Mouse (Mus musculus) C2C12 (cell line): ENCODE data around the gene Ripor3. TPM values are rescaled to one million over a fixed set of nuclear protein-coding genes. Genes with fewer than 3 reads are reported as not detected.

Experiments used
- H3K27me3 ChIP-seq: one replicate; pipeline ENCODE4 v1.6.1; 2011; ENCODE audit not compliant: control insufficient read depth, insufficient read depth, insufficient read length
- H3K36me3 ChIP-seq: one replicate; pipeline ENCODE4 v1.6.1; 2011; ENCODE audit not compliant: control insufficient read depth, insufficient read depth
- H3K4me3 ChIP-seq: one replicate; pipeline ENCODE4 v1.5.1; 2011; ENCODE audit warnings: mild to moderate bottlenecking, control low read depth; ENCODE audit not compliant: poor library complexity, insufficient read depth, severe bottlenecking
- H3K79me2 ChIP-seq: one replicate; pipeline ENCODE4 v1.6.1; 2011; ENCODE audit not compliant: control insufficient read depth, insufficient read depth
- H3K79me3 ChIP-seq: one replicate; pipeline ENCODE4 v1.6.1; 2011; ENCODE audit warnings: low read depth, control low read depth
- H3ac ChIP-seq: one replicate; pipeline ENCODE3; 2011; ENCODE audit warnings: low read depth; ENCODE audit not compliant: control insufficient read depth, insufficient read length
- CEBPB ChIP-seq: IDR thresholded peaks from one replicate; pipeline ENCODE4 v1.6.1; 2011; ENCODE audit warnings: low read depth, mild to moderate bottlenecking, control low read depth, moderate library complexity
- CTCF ChIP-seq: IDR thresholded peaks from one replicate; pipeline ENCODE4 v1.5.1; 2011; ENCODE audit not compliant: control insufficient read depth, insufficient read depth, insufficient read length
- FOSL1 ChIP-seq: IDR thresholded peaks from one replicate; pipeline ENCODE4 v1.8.0; 2011; ENCODE audit warnings: mild to moderate bottlenecking, low read length; ENCODE audit not compliant: poor library complexity, insufficient read depth, severe bottlenecking
- MAX ChIP-seq: IDR thresholded peaks from one replicate; pipeline ENCODE4 v1.6.1; 2011; ENCODE audit warnings: mild to moderate bottlenecking, control low read depth
- MYOD1 ChIP-seq: IDR thresholded peaks from one replicate; pipeline ENCODE4 v1.6.1; 2011; ENCODE audit warnings: low read depth; ENCODE audit not compliant: control insufficient read depth, insufficient read length
- MYOG ChIP-seq: IDR thresholded peaks from one replicate; pipeline ENCODE4 v1.6.1; 2011; ENCODE audit not compliant: control insufficient read depth, insufficient read length; ENCODE audit errors: extremely low read depth
- USF1 ChIP-seq: IDR thresholded peaks from one replicate; pipeline ENCODE4 v1.6.1; 2011; ENCODE audit warnings: low read depth, mild to moderate bottlenecking, control low read depth, moderate library complexity
- polyA plus RNA-seq: library from polyadenylated mRNA; unstranded; fragments of >200 nt; fragmentation: generic; extraction: Trizol; gene quantifications from one replicate; pipeline ENCODE4 v1.2.1, GENCODE M21; 2012; ENCODE audit warnings: missing spikeins

Gene Ripor3
- polyA plus RNA-seq, 1 experiment = 0.04 TPM

DNA sequence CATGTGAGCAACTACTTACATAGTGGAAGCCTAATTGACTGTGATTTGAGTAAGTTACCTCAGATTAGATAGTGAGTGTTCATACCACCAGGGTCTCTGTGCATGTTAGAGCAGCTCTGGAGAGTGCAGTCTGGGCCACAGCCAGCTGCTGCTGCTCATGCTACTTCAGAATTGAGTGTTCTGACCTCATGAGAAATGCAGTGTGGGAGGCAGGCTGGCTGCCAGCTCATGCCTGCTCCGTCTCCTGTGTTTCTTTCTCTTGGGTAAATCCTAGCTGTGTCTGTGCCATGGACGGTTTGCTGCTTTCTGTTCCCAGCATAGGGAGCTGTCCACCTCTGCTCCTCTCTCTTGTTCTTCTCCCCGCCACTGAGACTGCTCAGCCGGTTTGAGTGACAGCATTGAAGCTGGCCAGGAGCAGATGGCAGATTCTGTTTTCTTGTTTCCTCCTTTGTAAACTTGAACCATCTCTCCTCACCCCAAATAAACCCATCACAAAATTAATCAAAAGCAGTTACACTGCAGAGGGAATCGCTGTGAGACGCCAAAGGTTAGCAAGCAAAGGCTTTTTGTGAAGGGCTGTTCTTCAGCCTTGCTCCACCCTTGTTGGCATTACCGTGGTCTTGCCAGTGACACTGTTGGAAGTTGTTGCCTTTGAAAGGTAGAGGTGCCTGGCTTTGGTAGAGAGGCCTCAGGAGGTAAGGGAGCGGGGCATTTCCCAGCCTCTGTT is 68.1 kb downstream of the Ripor3 start:
- peaks cover 79% of the 10 kb centered on the region for H3K79me3 ChIP-seq
- TF ChIP-seq FOSL1 (no peak), MAX (peak; percentile 10)
- H3K27me3 ChIP-seq = no peaks in the 10 kb centered on the region
- no peak overlapping the region for H3K4me3 ChIP-seq
- peaks cover 100% of the 10 kb centered on the region for H3K79me2 ChIP-seq
- H3K36me3 ChIP-seq = peaks cover 8% of the 10 kb centered on the region
- H3ac ChIP-seq = no peak overlapping the region

DNA sequence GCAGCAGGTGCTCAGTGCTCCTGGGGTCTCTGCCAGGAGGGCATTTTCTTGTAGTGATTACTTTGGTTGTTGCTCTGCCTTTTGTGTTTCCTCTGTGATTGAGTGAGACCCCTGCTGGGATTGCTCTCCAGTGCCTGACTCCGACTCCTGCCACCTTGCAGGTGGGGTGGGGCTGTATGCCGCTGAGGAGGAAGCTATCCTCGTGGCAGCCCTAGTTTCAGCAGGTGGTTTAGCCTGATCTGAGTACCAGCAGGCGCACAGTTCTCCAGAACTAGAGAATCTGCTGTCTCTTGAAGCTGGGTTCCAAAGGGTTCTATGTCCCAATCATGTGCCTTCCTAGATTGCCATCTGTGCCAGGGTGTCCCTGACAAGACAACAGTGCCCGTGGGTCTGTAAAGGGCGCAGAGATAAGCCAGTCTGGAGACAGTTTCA is 68.7 kb downstream of the Ripor3 start:
- H3K27me3 ChIP-seq = no peaks in the 10 kb centered on the region
- peaks cover 81% of the 10 kb centered on the region for H3K79me3 ChIP-seq
- H3ac ChIP-seq = no peak overlapping the region
- H3K79me2 ChIP-seq = peaks cover 100% of the 10 kb centered on the region
- H3K4me3 ChIP-seq = no peak overlapping the region
- peak; percentile 4 for TF ChIP-seq MAX
- no peak for TF ChIP-seq CEBPB
- TF ChIP-seq MYOG = no peak
- peaks cover 8% of the 10 kb centered on the region for H3K36me3 ChIP-seq

- Histone ChIP-seq H3K79me3 (peaks cover 81% of the 10 kb centered on the region), H3K4me3 (no peak overlapping the region), H3K27me3 (no peaks in the 10 kb centered on the region), H3ac (no peak overlapping the region), H3K79me2 (peaks cover 100% of the 10 kb centered on the region), H3K36me3 (peaks cover 8% of the 10 kb centered on the region)
- TF ChIP-seq CEBPB (no peak), FOSL1 (no peak)
Observed at GRCm38 (mm10) chr2:167941320-167941719, 69.1 kb downstream of the Ripor3 start.

DNA sequence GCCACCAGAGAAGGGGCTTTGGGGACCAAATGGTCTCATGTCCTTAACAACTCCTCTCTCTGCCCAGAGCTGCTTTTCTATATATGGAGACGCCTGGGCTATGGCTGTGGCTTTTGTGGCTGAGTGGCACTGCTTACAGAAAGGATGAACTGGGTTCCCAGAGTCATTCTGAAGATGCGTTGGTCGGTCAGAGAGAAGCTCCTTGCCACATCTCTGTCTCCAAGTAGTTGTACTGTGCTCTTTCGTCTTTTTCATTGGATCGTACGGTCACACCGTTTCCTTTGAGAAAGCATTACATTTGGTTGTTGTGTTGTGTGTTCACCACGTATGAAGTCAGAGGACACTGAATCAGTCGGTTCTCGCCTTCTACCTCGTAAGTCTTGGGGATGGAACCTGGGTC is 69.8 kb downstream of the Ripor3 start:
- H3K36me3 ChIP-seq = peaks cover 8% of the 10 kb centered on the region
- no peak overlapping the region for H3K4me3 ChIP-seq
- H3K27me3 ChIP-seq = no peaks in the 10 kb centered on the region
- TF ChIP-seq USF1 (no peak), MAX (no peak), CEBPB (no peak), MYOG (no peak), FOSL1 (no peak), MYOD1 (no peak), CTCF (no peak)
- peaks cover 100% of the 10 kb centered on the region for H3K79me2 ChIP-seq
- H3ac ChIP-seq = no peak overlapping the region
- H3K79me3 ChIP-seq = peaks cover 82% of the 10 kb centered on the region

DNA sequence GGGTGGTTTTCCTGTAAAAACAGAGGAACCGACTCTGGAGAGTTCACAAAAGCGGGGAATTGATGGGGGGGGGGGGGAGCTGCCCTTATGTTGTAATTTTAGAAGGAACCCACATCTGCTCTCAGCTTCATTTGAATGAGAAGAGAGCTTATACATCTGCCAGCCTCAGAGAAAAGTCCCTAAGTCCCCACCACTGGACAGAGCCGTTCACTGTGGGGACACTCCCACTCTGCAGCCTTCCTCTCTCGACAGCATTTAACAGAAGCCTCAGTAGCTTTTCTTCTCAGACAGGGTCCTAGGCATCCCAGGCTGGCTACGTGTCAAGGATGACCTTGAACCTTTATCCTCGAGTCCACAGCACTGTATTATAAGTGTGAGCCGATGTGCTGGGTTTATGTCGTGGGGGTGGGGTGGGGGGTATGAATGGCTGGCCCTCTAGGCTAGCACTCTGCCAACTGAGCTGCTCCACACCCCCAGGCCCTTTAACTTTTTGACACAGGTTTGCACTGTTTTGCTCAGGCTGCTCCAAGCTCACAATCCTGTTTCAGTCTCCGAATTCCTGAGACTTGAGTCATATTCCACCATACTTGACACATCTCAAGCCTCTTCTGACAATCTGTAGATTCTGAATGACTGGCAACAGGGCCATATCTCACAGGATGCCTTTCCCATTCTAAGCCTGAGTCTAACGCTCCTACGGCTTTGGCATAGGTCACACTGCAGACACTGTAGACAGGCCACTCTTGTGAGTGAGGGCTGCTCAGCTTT is 70.6 kb downstream of the Ripor3 start:
- Histone ChIP-seq H3K4me3 (no peak overlapping the region), H3K79me2 (peaks cover 100% of the 10 kb centered on the region), H3ac (no peak overlapping the region), H3K36me3 (peaks cover 8% of the 10 kb centered on the region), H3K79me3 (peaks cover 80% of the 10 kb centered on the region), H3K27me3 (no peaks in the 10 kb centered on the region)
- TF ChIP-seq MYOD1 (no peak), MAX (no peak), CTCF (no peak), CEBPB (no peak), USF1 (no peak), FOSL1 (no peak), MYOG (no peak)

GRCm38 (mm10) chr2:167939204-167939603 is 71.2 kb downstream of the Ripor3 start:
- Histone ChIP-seq H3K79me2 (peaks cover 100% of the 10 kb centered on the region), H3K4me3 (no peak overlapping the region), H3K27me3 (no peaks in the 10 kb centered on the region), H3ac (no peak overlapping the region), H3K79me3 (peaks cover 80% of the 10 kb centered on the region), H3K36me3 (peaks cover 8% of the 10 kb centered on the region)
- TF ChIP-seq CTCF (no peak), USF1 (no peak), MAX (no peak), CEBPB (no peak), FOSL1 (no peak), MYOD1 (no peak), MYOG (no peak)
